Mouse (Mus musculus): ENCODE measurements at regions not wholly inside any gene's neighbourhood (a gene's known extent, or its start where the extent isn't known, plus 50 kb on each side); places are given as distances from the start of the nearest gene placed in this dataset.
"Not testable (repeated sequence)": the region's sequence is repeated elsewhere in the genome, so short reads cannot be mapped to it uniquely, and the experiment has no call there.

GRCm38 (mm10) chr12:21680026-21680425 is 262.6 kb upstream of the Ywhaq start:
- not testable (repeated sequence) for DNase-seq (ENCODE audit: low spot score)

DNA sequence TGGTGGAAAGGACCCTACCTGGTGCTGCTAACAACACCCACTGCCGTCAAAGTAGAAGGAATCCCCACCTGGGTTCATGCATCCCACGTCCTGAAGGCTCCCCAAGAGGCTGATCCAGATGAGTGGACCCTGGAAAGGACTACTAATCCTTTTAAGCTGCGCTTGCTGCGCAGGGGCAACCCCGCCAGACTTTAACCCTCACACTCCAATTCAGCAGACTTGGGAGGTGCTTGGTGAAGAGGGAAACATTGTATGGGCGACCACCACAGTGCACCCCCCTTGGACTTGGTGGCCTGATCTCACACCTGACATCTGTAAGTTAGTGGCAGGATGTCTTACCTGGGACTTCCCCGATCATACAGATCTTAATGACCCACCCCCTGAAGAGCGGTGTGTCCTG is 231.9 kb upstream of the Ywhaq start:
- DNase-seq (ENCODE audit: low spot score) = not testable (repeated sequence)

GRCm38 (mm10) chr12:21613781-21614180 is 196.3 kb upstream of the Ywhaq start:
- not testable (repeated sequence) for DNase-seq (ENCODE audit: low spot score)

DNA sequence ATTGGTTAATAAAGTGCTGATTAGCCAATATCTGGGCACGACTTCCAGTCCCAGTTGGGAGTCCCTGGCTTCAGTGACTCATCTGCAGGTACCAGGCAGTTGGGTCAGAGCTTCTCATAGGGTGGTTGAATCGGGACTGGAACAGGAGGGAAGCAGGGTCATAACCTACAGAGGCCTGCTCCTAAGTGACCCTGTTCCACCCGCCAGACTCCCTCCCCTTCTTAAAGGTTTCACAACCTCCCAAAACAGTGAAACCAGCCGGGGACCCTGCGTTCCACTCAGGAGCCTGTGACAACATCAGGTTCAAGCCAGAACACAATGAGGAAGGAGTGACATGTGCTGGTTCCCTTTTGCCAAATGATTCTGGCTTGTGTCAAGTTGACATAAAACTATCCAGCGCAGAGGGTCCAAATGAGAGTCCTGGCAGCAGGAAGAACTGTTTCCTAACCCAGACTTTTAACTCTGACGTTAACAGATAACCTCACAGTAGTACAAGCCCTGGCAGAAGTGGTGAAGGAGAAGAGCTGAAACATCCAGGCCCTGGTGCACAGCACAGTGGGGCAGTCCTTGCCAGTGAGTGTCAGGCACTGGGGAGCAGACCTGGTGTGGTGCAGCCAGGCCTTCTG is 151.1 kb upstream of the Ywhaq start:
- DNase-seq (ENCODE audit: low spot score) = peak; percentile 10

DNA sequence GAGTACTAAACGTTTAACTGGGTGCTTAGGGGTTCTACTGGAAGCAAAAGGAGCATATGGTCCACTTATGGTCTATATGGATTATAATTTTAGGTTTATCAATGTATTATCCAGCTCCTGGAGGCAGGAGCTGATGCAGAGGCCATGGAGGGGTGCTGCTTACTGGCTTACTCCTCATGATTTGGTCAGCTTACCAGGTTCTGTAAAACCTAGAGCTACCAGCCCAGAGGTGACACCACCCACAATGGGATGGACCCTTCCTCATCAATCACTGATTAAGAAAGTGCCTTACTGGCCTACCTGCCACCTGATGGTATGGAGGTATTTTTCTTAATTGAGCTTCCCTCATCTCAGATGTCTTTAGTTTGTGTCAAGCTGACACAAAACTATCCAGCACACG is 126.5 kb upstream of the Ywhaq start:
- DNase-seq (ENCODE audit: low spot score) = not testable (repeated sequence)

DNA sequence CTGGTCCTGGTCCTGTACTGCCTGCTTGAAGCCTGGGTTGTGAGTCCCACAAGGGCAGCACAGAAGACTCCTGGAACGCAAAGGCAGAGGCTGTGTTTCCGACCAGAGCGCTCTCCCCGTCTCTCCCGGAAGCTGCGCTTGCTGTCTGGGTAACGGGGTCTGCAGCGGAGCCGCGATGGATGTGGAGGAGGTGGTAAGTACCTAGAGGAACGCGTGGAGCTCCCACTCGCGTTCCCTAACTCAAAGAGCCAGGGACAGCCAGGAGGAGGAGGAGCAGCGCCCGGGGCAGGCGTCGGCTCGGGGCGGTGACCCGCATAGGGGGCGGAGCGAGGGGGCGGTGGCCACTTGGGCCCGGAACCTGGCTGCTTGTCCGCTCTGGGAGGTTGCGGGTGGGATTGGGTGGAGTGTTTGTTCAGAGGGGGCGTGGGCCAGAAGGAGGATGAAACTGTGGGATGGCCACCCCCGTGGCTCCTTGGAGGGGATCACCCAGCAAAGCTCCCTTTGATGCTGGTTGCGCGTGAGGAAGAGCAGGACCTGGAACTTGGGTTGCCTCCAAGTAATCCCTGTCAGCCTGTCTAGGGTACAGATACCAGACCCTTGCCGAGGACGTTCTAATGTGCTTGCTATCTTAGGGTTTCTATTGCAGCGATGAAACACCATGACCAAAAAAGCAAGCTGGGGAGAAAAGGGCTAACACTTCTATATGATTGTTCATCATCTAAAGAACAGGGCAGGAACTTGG is 125.9 kb upstream of the Ywhaq start:
- peak; percentile 88 for DNase-seq (ENCODE audit: low spot score)

DNA sequence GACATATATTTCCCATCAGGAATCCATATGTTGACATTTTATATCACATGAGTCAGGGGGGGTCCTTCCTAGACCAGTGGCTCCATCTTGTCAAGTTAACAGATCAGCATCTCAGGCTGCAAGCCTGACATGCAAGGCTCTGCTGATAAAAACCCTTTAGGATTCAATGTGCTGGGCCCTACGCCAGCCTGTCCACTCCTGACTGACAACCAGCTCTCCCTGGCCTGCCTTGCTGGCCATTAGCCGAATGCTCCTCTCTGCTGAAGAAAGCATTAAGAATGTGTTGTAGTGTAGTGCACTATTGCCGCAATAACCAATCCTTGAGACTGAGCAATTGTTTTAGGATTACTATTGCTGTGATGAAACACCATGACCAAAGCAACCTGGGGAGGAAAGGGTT is 114.3 kb upstream of the Ywhaq start:
- DNase-seq (ENCODE audit: low spot score) = no peak

DNA sequence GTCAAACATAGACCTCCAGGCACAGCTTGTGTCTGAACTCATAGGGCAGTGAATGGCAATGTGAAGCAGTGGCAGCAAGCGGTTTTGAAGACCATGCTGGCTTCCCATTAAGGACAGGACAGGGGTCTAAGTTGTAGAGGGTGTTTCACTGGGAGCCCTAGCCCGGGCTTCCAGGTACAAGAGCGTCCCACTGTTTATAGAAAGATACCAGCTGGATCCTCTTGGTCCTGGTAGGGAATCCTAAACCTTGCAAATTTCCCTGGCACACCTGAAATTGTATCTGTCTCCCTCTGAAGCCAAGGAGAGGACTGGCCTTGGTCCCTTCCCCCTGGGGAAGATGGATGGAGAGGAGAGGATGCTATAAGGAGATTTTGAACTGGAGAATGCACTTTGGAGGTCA is 111.9 kb upstream of the Ywhaq start:
- DNase-seq (ENCODE audit: low spot score) = not testable (repeated sequence)

GRCm38 (mm10) chr12:21527336-21527735 is 109.9 kb upstream of the Ywhaq start:
- DNase-seq (ENCODE audit: low spot score) = not testable (repeated sequence)

DNA sequence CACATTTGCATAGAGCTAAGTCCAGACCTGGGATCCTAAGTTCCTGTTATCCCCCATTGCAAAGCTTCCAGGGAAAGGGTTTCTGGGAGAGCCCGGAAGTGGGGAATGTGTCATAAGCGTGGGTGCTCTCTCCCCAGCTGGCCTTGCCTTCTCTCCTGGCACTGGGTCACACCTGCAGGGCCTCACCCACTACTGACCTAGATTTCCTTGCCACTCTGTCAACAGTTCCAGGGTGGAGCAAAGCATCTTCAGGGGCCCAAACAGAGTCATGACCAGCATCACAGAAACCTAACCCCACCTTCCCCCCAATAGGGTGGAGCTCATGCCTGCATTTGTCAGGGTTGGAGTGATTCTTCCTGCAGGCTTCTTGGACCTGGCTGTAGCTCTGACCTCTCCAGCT is 109.5 kb upstream of the Ywhaq start:
- not testable (repeated sequence) for DNase-seq (ENCODE audit: low spot score)

DNA sequence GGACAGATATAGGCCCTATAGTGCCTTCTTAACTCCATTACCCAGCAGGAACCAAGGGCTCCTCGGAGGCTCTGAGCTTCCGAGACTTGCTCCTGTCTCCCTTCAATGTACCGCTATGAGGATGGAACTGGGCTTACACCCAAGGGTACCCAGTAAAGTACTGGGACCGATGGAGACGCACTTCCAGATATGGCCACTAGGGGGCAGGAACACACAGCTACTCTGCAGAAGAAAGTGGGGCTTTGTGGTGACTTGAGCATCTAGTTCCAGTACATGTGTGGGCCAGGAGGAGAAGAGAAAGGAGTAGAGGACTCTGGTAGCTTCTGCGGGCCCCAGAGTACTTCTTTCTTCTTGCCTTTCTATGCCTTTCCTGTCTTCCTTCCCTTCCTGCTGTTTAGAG is 108.1 kb upstream of the Ywhaq start:
- DNase-seq (ENCODE audit: low spot score) = not testable (repeated sequence)

DNA sequence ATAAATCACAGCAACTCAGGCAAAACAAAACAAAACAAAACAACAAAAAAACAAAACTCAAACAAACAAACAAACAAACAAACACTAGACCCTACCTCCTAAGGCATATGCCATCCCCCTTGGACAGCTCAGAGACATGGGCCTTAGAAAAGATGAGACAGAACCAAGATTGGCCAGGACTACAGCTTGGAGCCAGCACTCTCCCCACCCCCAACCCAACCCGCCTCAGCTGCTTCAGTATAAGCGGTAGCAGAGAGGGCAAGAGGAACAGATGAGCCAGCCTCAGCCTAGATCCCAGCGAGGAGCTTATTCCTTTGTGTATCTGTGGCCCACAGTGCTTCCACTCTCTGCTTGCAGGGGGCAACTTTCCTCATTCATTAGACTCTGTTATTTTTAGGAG is 105.2 kb upstream of the Ywhaq start:
- DNase-seq (ENCODE audit: low spot score) = no peak

DNA sequence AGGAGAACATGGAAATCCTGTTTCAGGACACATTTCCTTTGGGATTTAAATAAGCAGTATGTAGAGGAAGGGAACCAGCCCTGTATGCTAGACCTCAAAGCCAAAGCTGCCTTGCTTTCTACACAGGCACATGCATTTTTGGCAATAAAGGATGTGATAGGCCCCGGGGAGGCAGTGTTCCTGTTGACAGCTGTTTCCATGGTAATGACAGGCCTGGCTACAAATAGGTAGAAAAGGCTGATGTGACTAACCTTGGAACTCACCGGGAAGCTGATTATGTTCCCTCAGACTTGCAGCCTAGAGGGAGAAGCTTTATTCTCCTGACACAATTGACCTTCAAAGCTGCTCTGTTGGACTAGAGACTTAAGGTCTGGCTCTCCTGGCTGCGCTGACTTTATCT is 101.6 kb upstream of the Ywhaq start:
- DNase-seq (ENCODE audit: low spot score) = peak; percentile 13

GRCm38 (mm10) chr12:21512736-21513135 is 95.3 kb upstream of the Ywhaq start:
- no peak for DNase-seq (ENCODE audit: low spot score)

GRCm38 (mm10) chr12:21511043-21511665 is 93.7 kb upstream of the Ywhaq start:
- no peak for DNase-seq (ENCODE audit: low spot score)

DNA sequence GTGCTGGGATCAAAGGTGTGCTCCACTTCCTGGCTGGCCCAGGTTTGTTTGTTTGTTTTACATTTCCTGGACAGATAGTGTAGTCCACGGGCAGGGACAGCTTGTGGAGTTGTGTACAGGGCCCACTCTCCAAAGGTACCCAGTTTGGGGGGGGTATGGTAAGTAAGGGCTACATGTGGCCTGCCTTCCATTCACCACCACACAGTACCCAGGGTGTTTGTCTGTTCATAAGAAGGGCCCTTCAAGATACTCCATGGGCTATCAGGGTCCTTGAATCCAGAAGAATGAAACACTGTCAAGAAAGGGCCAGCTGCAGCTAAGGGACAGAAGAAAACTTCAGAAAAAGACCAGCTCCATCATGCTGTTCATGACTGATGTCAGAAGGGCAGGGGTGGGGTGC is 89.6 kb upstream of the Ywhaq start:
- DNase-seq (ENCODE audit: low spot score) = no peak

DNA sequence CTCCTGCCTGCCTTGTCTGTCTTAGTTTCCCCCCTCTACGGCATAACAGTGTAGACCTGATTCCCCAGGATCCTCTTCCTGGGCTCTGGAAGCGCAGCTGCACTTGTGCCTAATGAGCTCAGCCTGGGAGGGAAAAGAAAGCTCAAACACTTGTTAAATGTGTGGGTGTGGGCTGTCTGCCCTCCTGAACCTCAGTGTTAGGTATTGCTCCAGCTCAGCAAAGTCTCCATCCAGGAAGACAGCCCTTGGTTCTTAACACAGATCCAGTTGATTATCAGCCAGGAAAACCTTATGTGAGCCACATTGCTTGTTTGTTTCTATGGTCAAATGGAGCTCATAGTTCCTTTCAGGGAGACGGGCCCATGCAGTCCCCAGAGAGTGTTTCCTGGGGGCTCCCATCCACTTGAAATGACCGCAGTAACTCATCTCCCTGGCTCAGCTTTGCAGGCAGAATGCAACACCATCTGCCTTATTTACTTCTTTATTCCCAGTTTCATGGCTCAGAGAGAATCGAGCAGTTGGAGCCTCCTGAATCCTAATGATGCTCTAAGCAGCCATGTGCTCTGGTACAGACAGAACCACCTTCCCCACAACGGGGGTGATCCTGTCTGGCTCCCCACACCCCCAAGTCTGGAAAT is 88.4 kb upstream of the Ywhaq start:
- DNase-seq (ENCODE audit: low spot score) = no peak

GRCm38 (mm10) chr12:21503250-21503649 is 85.8 kb upstream of the Ywhaq start:
- DNase-seq (ENCODE audit: low spot score) = no peak

GRCm38 (mm10) chr12:21496974-21497373 is 79.5 kb upstream of the Ywhaq start:
- no peak for DNase-seq (ENCODE audit: low spot score)

DNA sequence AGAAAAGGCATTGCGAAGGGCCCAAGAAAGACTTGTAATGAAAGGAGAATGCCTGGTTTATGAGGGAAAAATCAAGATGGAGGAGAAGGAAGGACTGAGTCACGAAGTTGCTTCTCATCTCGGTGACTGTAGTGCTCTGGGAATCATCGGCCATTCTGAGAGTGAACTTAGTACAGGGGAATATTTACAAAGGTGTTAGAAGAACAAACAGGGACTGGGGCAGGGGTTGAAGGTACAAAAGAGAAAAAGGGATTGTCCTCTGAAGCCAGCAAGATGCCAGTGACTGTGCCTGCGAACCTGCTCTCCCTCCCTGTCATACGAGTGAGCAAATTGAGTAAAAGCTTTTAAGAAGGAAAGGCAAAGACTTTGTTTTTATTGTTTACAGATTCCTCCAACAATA is 78.1 kb upstream of the Ywhaq start:
- DNase-seq (ENCODE audit: low spot score) = no peak

- no peak for DNase-seq (ENCODE audit: low spot score)
Measured at GRCm38 (mm10) chr12:21493471-21493870, 76.0 kb upstream of the Ywhaq start.

DNA sequence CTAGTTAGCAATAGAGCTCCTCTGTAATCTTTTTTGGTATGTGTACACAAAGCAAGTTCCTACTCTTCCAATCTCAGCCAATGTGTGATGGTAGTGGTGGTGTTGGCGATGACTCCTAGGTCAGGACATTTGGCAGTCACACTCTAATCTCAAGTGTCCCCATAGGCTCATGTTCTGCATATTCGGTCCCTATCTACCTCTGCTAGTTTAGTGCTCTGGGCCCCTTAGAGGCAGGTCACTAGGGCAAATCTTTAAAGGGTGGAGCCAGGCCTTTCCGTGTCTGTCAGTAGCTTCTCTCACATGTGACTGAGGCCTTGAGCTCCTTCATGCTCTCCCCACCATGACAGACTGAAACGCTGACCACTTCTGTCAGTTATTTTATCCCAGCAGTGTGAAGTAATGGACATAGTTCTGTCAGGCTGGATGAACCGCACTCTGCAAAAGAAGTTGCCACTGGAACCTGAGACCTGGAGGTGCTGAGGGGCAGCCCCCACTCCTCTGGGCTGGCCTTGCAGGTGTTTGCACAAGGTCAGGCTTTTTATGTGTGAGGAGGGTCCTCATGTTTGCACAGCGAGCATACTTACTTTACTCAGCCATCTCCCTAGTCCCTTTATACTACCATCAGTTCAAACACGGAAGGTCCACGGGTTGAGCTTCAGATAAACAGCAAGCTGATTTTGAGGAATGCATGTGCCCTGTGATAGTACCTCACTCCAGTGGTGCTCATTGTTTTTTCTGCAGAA is 75.3 kb upstream of the Ywhaq start:
- no peak for DNase-seq (ENCODE audit: low spot score)
